Comparison of ENCODE assay signal across 8 mouse cellular contexts in genomic region chr11:100472197-100472934, GRCm38 (mm10). TPM values are rescaled to one million over a fixed set of nuclear protein-coding genes. Genes with fewer than 3 reads are reported as not detected.
DNase-seq lines count a peak whose midpoint lies in the region; ATAC-seq and TF ChIP-seq lines count a peak whose summit lies in the region.

Gene Klhl11 (minus strand): TSS chr11:100472741.

- H3K9ac ChIP-seq in ES-E14 (ENCODE audit: insufficient read depth, low read depth, low read length, poor library complexity, severe bottlenecking), result peak within 1 kb of the TSS; percentile 90
- H3K9ac ChIP-seq in forebrain, embryonic 16.5 days (replicated peaks; ENCODE audit: low read depth, low read length), result peak within 1 kb of the TSS; percentile 91
- H3K9ac ChIP-seq in lung, embryonic 14.5 days, result peak within 1 kb of the TSS; percentile 94

- no peak within 1 kb of the TSS for H3K27ac ChIP-seq in ES-E14 (ENCODE audit: insufficient read depth, low read depth, low read length, poor library complexity, severe bottlenecking)
- H3K27ac ChIP-seq in forebrain, embryonic 16.5 days (ENCODE audit: low read length), result peak within 1 kb of the TSS; percentile 89
- H3K27ac ChIP-seq in layer of hippocampus, adult 2 months, result peak within 1 kb of the TSS; percentile 97
- peak within 1 kb of the TSS; percentile 76; the same call in 1 of the 2 replicates for H3K27ac ChIP-seq in lung, embryonic 14.5 days (ENCODE audit: low read depth)
- H3K27ac ChIP-seq in olfactory bulb, adult 2 months (ENCODE audit: insufficient read depth, low read depth, low read length), result peak within 1 kb of the TSS; percentile 5
- no peak within 1 kb of the TSS for H3K27ac ChIP-seq in thymus, adult 2 months (ENCODE audit: control insufficient read depth, insufficient read depth, low read length)

- peaks cover 4% of the 10 kb centered on the region; the same call in 1 of the 2 replicates for H3K36me3 ChIP-seq in ES-E14 (ENCODE audit: control insufficient read depth, insufficient read depth, low read length, poor library complexity, severe bottlenecking)
- H3K36me3 ChIP-seq in forebrain, embryonic 16.5 days (ENCODE audit: control insufficient read depth, insufficient read depth), result peaks cover 12% of the 10 kb centered on the region
- peaks cover 15% of the 10 kb centered on the region for H3K36me3 ChIP-seq in lung, embryonic 14.5 days (ENCODE audit: insufficient read depth)
- peaks cover 5% of the 10 kb centered on the region for H3K36me3 ChIP-seq in thymus, adult 2 months (ENCODE audit: control insufficient read depth, insufficient read depth, low read length)

- H3K4me3 ChIP-seq in ES-E14 (ENCODE audit: insufficient read depth in 1 of 2, low read depth in 1 of 2, low read length in 2 of 2, poor library complexity in 1 of 2, severe bottlenecking in 1 of 2), result peak within 1 kb of the TSS; percentile 90 to 98
- peak within 1 kb of the TSS; percentile 89 for H3K4me3 ChIP-seq in forebrain, embryonic 16.5 days (replicated peaks; ENCODE audit: low read length)
- H3K4me3 ChIP-seq in layer of hippocampus, adult 2 months, result peak within 1 kb of the TSS; percentile 77
- peak within 1 kb of the TSS; percentile 96 for H3K4me3 ChIP-seq in lung, embryonic 14.5 days (ENCODE audit: low read depth, low read length)
- H3K4me3 ChIP-seq in olfactory bulb, adult 2 months (ENCODE audit: insufficient read depth, low read depth, low read length), result peak within 1 kb of the TSS; percentile 69
- H3K4me3 ChIP-seq in thymus, adult 2 months (ENCODE audit: control insufficient read depth, insufficient read depth, low read length), result peak within 1 kb of the TSS; percentile 84

- no peaks in the 10 kb centered on the region for H3K9me3 ChIP-seq in ES-E14 (ENCODE audit: control insufficient read depth, insufficient read depth, low read depth, low read length)
- no peaks in the 10 kb centered on the region for H3K9me3 ChIP-seq in forebrain, embryonic 16.5 days (ENCODE audit: control insufficient read depth, low read length)
- H3K9me3 ChIP-seq in lung, embryonic 14.5 days (ENCODE audit: low read depth, low read length), result no peaks in the 10 kb centered on the region

- in situ Hi-C loops in ES-E14 (cut with MboI; ENCODE audit: low sequenced_read_pairs in 2 of 2, unreplicated experiment in 2 of 2), result no loop called here

- WGBS in forebrain, embryonic 16.5 days, result under 1% methylated on average over 83 of the region's 83 CpGs
- under 1% methylated on average over 83 of the region's 83 CpGs for WGBS in lung, embryonic 14.5 days
- under 1% methylated on average over 83 of the region's 83 CpGs for WGBS in olfactory bulb, adult 2 months
- WGBS in thymus, adult 2 months, result under 1% methylated on average over 83 of the region's 83 CpGs

- peak; percentile 85 for DNase-seq in ES-E14 (ENCODE audit: low read depth, low spot score)
- DNase-seq in cerebellum, adult 11-12 months, result peak; percentile 90
- DNase-seq in heart, postnatal 36 days, result peak; percentile 94
- DNase-seq in layer of hippocampus, adult 2 months (ENCODE audit: low spot score in 2 of 2), result peak; percentile 88 to 91
- DNase-seq in lung, embryonic 14.5 days, result peak; percentile 97
- peak; percentile 89 for DNase-seq in thymus, adult 2 months

- no peaks in the 10 kb centered on the region for H3K27me3 ChIP-seq in forebrain, embryonic 16.5 days (replicated peaks; ENCODE audit: control insufficient read depth, insufficient read depth, low read length)
- H3K27me3 ChIP-seq in lung, embryonic 14.5 days (ENCODE audit: insufficient read depth, low read length), result no peaks in the 10 kb centered on the region
- no peaks in the 10 kb centered on the region for H3K27me3 ChIP-seq in thymus, adult 2 months (ENCODE audit: control insufficient read depth, insufficient read depth, low read length)

- TF ChIP-seq CTCF in layer of hippocampus, adult 2 months (conservative IDR thresholded peaks at IDR 0.05), result peak; percentile 88
- peak; percentile 77 for TF ChIP-seq CTCF in lung, embryonic 14.5 days (IDR thresholded peaks at IDR 0.05; ENCODE audit: low read depth)
- TF ChIP-seq CTCF in olfactory bulb, adult 2 months (IDR thresholded peaks at IDR 0.05; ENCODE audit: insufficient read depth, low read depth, low read length), result peak; percentile 56
- TF ChIP-seq CTCF in thymus, adult 2 months (IDR thresholded peaks at IDR 0.05; ENCODE audit: borderline replicate concordance, control insufficient read depth, extremely low read depth, insufficient read depth, low read length, poor library complexity), result peak; percentile 86

- ATAC-seq in forebrain, embryonic 16.5 days, result peak; percentile 95
- peak; percentile 89 for ATAC-seq in lung, embryonic 14.5 days (ENCODE audit: insufficient read depth)

- peaks cover 0 to 2% of the 10 kb centered on the region in 2 experiments; a peak in 1 of 4 replicates for H3K4me1 ChIP-seq in ES-E14 (ENCODE audit: control insufficient read depth in 2 of 2, insufficient read depth in 2 of 2, low read length in 2 of 2, poor library complexity in 1 of 2)
- peaks cover 19% of the 10 kb centered on the region for H3K4me1 ChIP-seq in forebrain, embryonic 16.5 days (replicated peaks; ENCODE audit: control insufficient read depth, insufficient read depth, low read length)
- H3K4me1 ChIP-seq in lung, embryonic 14.5 days (ENCODE audit: insufficient read depth), result peaks cover 5% of the 10 kb centered on the region; the same call in 1 of the 2 replicates
- peaks cover 2% of the 10 kb centered on the region; the same call in 1 of the 2 replicates for H3K4me1 ChIP-seq in olfactory bulb, adult 2 months (ENCODE audit: control insufficient read depth, insufficient read depth, low read length)
- H3K4me1 ChIP-seq in thymus, adult 2 months (replicated peaks; ENCODE audit: control insufficient read depth, insufficient read depth, low read length), result peaks cover 5% of the 10 kb centered on the region

- intact Hi-C loops in heart, postnatal 36 days (cut with DNase I), result loop anchor here (2.0 kb wide), 3 partner anchors 32 to 110 kb away; partner anchors contain the start of genes Klhl10 and Nt5c3b

- peak within 1 kb of the TSS; percentile 75 for H3K4me2 ChIP-seq in forebrain, embryonic 16.5 days (ENCODE audit: low read length)
- peak within 1 kb of the TSS; percentile 97 for H3K4me2 ChIP-seq in lung, embryonic 14.5 days

- peak; percentile 98 for TF ChIP-seq POLR2A in olfactory bulb, adult 2 months (IDR thresholded peaks at IDR 0.05; ENCODE audit: insufficient read depth, low read depth, low read length)
- peak; percentile 95 for TF ChIP-seq POLR2A in thymus, adult 2 months (IDR thresholded peaks at IDR 0.05; ENCODE audit: control insufficient read depth, extremely low read depth, insufficient read depth, low read length, poor library complexity)

TF ChIP-seq in ES-E14, 5 proteins besides CTCF, POLR2A, EP300 and RAD21:
- TF ChIP-seq MAFK (IDR thresholded peaks at IDR 0.05; ENCODE audit: insufficient read depth, low read depth, low read length), result no peak
- TF ChIP-seq ZNF384 (IDR thresholded peaks at IDR 0.05; ENCODE audit: low read depth, low read length), result peak; percentile 94
- TF ChIP-seq CHD2 (IDR thresholded peaks at IDR 0.05; ENCODE audit: low read depth, low read length), result no peak
- peak; percentile 69 for TF ChIP-seq HCFC1 (IDR thresholded peaks at IDR 0.05; ENCODE audit: borderline replicate concordance, insufficient read depth, low read length)
- TF ChIP-seq ZC3H11A (IDR thresholded peaks at IDR 0.05; ENCODE audit: borderline replicate concordance, low read depth, low read length), result no peak

RNA-seq across cellular contexts. Expression of gene Klhl11, which starts in this region (rescaled TPM):
- 43.3 and 49.5 TPM in 2 replicates for total RNA-seq in ES-E14 (2012; rRNA removed)
- 14.3 and 17.4 TPM in 2 replicates for polyA plus RNA-seq in forebrain, embryonic 16.5 days (2015; fragmentation: Nextera tagmentation; extraction: Ambion mirVana)
- total RNA-seq in heart, postnatal 36 days (2021), result 1 to 10 TPM; 7.6 to 8.2 TPM
- total RNA-seq in layer of hippocampus, adult 2 months (2021), result 100 to 1,000 TPM; 119 to 121 TPM
- polyA plus RNA-seq in lung, embryonic 14.5 days (2014; fragmentation: Nextera tagmentation; extraction: Ambion mirVana), result 10.9 and 12.3 TPM in 2 replicates
- not detected in 2 replicates for polyA plus RNA-seq in olfactory bulb, adult 2 months (2012; ENCODE audit: insufficient read depth, insufficient read length, low replicate concordance, missing spikeins)
- 8.0 and 10.4 TPM in 2 replicates for polyA plus RNA-seq in thymus, adult 2 months (2012; rRNA removed)

Comparison
In these comparisons a context has a peak if more than half of its experiments do, and no peak if none do; other contexts are left out.
1. H3K27ac ChIP-seq: peak in forebrain, embryonic 16.5 days (single experiment), layer of hippocampus, adult 2 months (single experiment), lung, embryonic 14.5 days (single experiment) and olfactory bulb, adult 2 months (single experiment); none in ES-E14 (single experiment) and thymus, adult 2 months (single experiment).
2. Peak in every context shown above with its lines, with median percentiles within 50 percentile points of each other: DNase-seq, H3K4me3 ChIP-seq, H3K9ac ChIP-seq and CTCF ChIP-seq.